Mouse (Mus musculus): ENCODE results near the gene Edc4. TPM values are rescaled to one million over a fixed set of nuclear protein-coding genes. Genes with fewer than 3 reads are reported as not detected.

The Edc4 gene
- total and polyA plus RNA-seq, 3 experiments = 46.1 to 72.1 TPM; not detected in 1

GRCm38 (mm10) chr8:105937496-105938305 is 57.0 kb downstream of the Edc4 start:
- peak overlapping the region; percentile 67 to 85 for H3K4me3 ChIP-seq (ENCODE audit: control insufficient read depth in 1 of 2, insufficient read depth in 1 of 2, low read depth in 2 of 2, low read length in 2 of 2)
- H3K9me3 ChIP-seq (replicated peaks; ENCODE audit: insufficient read depth, low read length) = no peaks in the 10 kb centered on the region
- peak overlapping the region; percentile 91 for H3K9ac ChIP-seq (ENCODE audit: control insufficient read depth, low read depth, low read length, poor library complexity, severe bottlenecking)
- TF ChIP-seq POLR2AphosphoS2 (IDR thresholded peaks at IDR 0.05; ENCODE audit: low read length) (no peak), MXI1 (IDR thresholded peaks at IDR 0.05; ENCODE audit: low read depth, low read length) (no peak), HCFC1 (IDR thresholded peaks at IDR 0.05; ENCODE audit: low read depth, low read length) (peak; percentile 28), MAX (IDR thresholded peaks at IDR 0.05; ENCODE audit: low read length) (no peak), ELF1 (IDR thresholded peaks at IDR 0.05; ENCODE audit: low read depth, low read length) (0 out of 2 replicates have a peak, but pooled peaks have one; percentile 21), CHD1 (IDR thresholded peaks at IDR 0.05; ENCODE audit: low read depth, low read length) (no peak; the same call in 1 of the 2 replicates), MAZ (IDR thresholded peaks at IDR 0.05; ENCODE audit: low read depth, low read length) (no peak), ETS1 (IDR thresholded peaks at IDR 0.05; ENCODE audit: low read depth, low read length) (0 out of 2 replicates have a peak, but pooled peaks have one; percentile 1), TBP (IDR thresholded peaks at IDR 0.05; ENCODE audit: low read depth, low read length) (peak; percentile 67), ZC3H11A (IDR thresholded peaks at IDR 0.05; ENCODE audit: low read depth, low read length) (no peak), JUND (IDR thresholded peaks at IDR 0.05; ENCODE audit: low read depth, low read length) (no peak), ZMIZ1 (IDR thresholded peaks at IDR 0.05; ENCODE audit: low read depth, low read length) (no peak; the same call in 1 of the 2 replicates), GATA1 (IDR thresholded peaks at IDR 0.05; ENCODE audit: low read depth, low read length) (no peak), RCOR1 (IDR thresholded peaks at IDR 0.05; ENCODE audit: low read depth, low read length) (no peak), MYC (IDR thresholded peaks at IDR 0.05; ENCODE audit: low read depth, low read length) (no peak), UBTF (IDR thresholded peaks at IDR 0.05; ENCODE audit: borderline replicate concordance, insufficient read depth, low read depth, low read length) (peak; percentile 70; the same call in 1 of the 2 replicates), SIN3A (IDR thresholded peaks at IDR 0.05; ENCODE audit: low read length) (no peak; the same call in 1 of the 2 replicates), NRF1 (IDR thresholded peaks at IDR 0.05; ENCODE audit: insufficient read depth, low read depth, low read length, poor library complexity, severe bottlenecking) (no peak), TCF12 (IDR thresholded peaks at IDR 0.05; ENCODE audit: low read depth, low read length) (no peak), POLR2A (IDR thresholded peaks at IDR 0.05; ENCODE audit: control insufficient read depth in 1 of 2, insufficient read depth in 1 of 2, low read depth in 1 of 2, low read length in 2 of 2, poor library complexity in 1 of 2) (peak; percentile 6 to 21; a peak in 1 of 4 replicates), CHD2 (IDR thresholded peaks at IDR 0.05; ENCODE audit: low read length) (no peak), USF1 (IDR thresholded peaks at IDR 0.05; ENCODE audit: low read depth, low read length) (no peak), SMC3 (IDR thresholded peaks at IDR 0.05; ENCODE audit: low read depth, low read length) (0 out of 2 replicates have a peak, but pooled peaks have one; percentile 1), MEF2A (IDR thresholded peaks at IDR 0.05; ENCODE audit: extremely low read depth, insufficient replicate concordance, low read depth, low read length, poor library complexity, severe bottlenecking) (no peak), USF2 (IDR thresholded peaks at IDR 0.05; ENCODE audit: borderline replicate concordance in 1 of 2, insufficient read depth in 1 of 2, low read depth in 1 of 2, low read length in 2 of 2) (no peak), NELFE (IDR thresholded peaks at IDR 0.05; ENCODE audit: low read depth, low read length) (peak; percentile 45), ZKSCAN1 (IDR thresholded peaks at IDR 0.05; ENCODE audit: low read depth, low read length) (no peak)
- peaks cover 0 to 13% of the 10 kb centered on the region in 2 experiments; a peak in 2 of 4 replicates for H3K36me3 ChIP-seq (ENCODE audit: control insufficient read depth in 1 of 2, insufficient read depth in 2 of 2, low read length in 2 of 2)
- H3K27me3 ChIP-seq (ENCODE audit: control insufficient read depth in 1 of 2, insufficient read depth in 2 of 2, low read length in 2 of 2) = no peaks in the 10 kb centered on the region
- H3K27ac ChIP-seq (ENCODE audit: control insufficient read depth, low read depth, low read length) = peak overlapping the region; percentile 85
- peak; percentile 79 for DNase-seq (ENCODE audit: low read depth, low spot score)
- peaks cover 10% of the 10 kb centered on the region for H3K79me2 ChIP-seq (ENCODE audit: control insufficient read depth, insufficient read depth, low read length, poor library complexity)
- peaks cover 4 to 14% of the 10 kb centered on the region in 2 experiments; a peak in 3 of 4 replicates for H3K4me1 ChIP-seq (ENCODE audit: control insufficient read depth in 1 of 2, insufficient read depth in 2 of 2, low read length in 2 of 2)
